Mouse (Mus musculus) forebrain, embryonic 12.5 days (tissue): ENCODE measurements around the gene Terf2ip. TPM values are rescaled to one million over a fixed set of nuclear protein-coding genes. Genes with fewer than 3 reads are reported as not detected.

Source experiments
- ATAC-seq: fragments of 200-750 bp; cut with Nextera tagmentation; 2 replicates; pipeline ENCODE4 v1.8.0; 2017; ENCODE audit warnings: moderate TSS enrichment; ENCODE audit not compliant: low FRiP score
- H3K27ac ChIP-seq: fragments of 300-500 bp; sonication (generic); 2 replicates; pipeline ENCODE4 v1.5.1; 2016; ENCODE audit warnings: mild to moderate bottlenecking
- H3K27me3 ChIP-seq: fragments of 300-500 bp; sonication (generic); 2 replicates; pipeline ENCODE4 v1.6.1; 2016; ENCODE audit warnings: mild to moderate bottlenecking
- H3K36me3 ChIP-seq: fragments of 300-500 bp; sonication (generic); replicated peaks from 2 replicates; pipeline ENCODE4 v1.6.1; 2016; ENCODE audit warnings: mild to moderate bottlenecking
- H3K4me1 ChIP-seq: fragments of 300-500 bp; sonication (generic); 2 replicates; pipeline ENCODE4 v1.6.1; 2016
- H3K4me2 ChIP-seq: fragments of 300-500 bp; sonication (generic); 2 replicates; pipeline ENCODE4 v1.6.1; 2016; ENCODE audit warnings: mild to moderate bottlenecking, moderate library complexity
- H3K4me3 ChIP-seq: fragments of 300-500 bp; sonication (generic); replicated peaks from 2 replicates; pipeline ENCODE4 v1.5.1; 2016; ENCODE audit warnings: mild to moderate bottlenecking
- H3K9ac ChIP-seq: fragments of 300-500 bp; sonication (generic); 2 replicates; pipeline ENCODE4 v1.6.1; 2016; ENCODE audit warnings: mild to moderate bottlenecking
- H3K9me3 ChIP-seq: fragments of 300-500 bp; sonication (generic); 2 replicates; pipeline ENCODE4 v1.6.1; 2016
- WGBS: fragments of 180-500 bp; shearing (Covaris S2); methylation state at CpG from one replicate; pipeline ENCODE4 v1.1.7; 2016; 5-methylcytosine and 5-hydroxymethylcytosine counted together
- polyA plus RNA-seq: library from polyadenylated mRNA; unstranded; fragments of >200 nt; fragmentation: Nextera tagmentation; extraction: Ambion mirVana; gene quantifications from 2 replicates; pipeline ENCODE4 v1.2.1, GENCODE M21; 2016

Gene Terf2ip
- polyA plus RNA-seq, 1 experiment from 2014 or later: 37.0 TPM

DNA sequence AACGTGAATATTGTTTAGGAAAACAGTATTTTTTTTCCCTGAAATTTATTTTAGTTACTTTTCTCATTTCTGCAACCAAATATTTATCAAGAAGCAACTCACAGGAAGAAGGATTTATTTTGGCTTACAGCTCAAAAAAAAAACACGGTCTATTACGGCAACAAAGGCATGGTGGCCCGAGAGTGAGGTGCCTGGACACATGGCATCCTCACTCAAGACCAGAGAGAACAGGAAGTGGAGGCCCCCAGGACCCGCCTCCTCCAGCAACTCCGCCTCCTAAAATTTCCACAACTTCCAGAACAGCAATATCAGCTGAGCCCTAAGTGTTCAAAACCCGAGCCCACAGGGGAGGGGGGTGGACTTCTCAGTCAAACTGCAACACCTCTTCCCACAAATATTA lies 18.3 kb downstream of the Terf2ip start:
- Histone ChIP-seq H3K27ac (no peak overlapping the region), H3K36me3 (no peaks in the 10 kb centered on the region), H3K4me1 (no peaks in the 10 kb centered on the region), H3K27me3 (no peaks in the 10 kb centered on the region), H3K9me3 (no peaks in the 10 kb centered on the region), H3K4me2 (no peak overlapping the region), H3K9ac (no peak overlapping the region), H3K4me3 (no peak overlapping the region)
- 86% methylated on average over 7 of the region's 7 CpGs for WGBS
- no peak for ATAC-seq

DNA sequence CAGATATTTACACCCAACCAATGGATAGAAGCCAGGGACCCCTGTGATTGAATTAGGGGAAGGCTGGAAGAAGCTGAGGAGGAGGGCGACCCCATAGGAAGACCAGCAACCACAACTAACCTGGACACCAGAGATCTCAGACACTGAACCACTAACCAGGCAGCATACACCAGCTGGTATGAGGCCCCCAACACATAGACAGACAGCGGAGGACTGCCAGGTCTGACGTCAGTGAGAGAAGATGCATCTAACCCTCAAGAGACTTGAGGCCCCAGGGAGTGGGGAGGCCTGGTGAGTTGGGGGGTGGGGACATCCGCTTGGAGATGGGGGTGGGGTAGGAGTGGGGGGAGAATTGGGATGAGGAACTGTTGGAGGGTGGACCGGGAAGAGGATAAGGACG lies 19.5 kb downstream of the Terf2ip start:
- no peaks in the 10 kb centered on the region for H3K4me1 ChIP-seq
- H3K4me2 ChIP-seq: no peak overlapping the region
- H3K4me3 ChIP-seq: no peak overlapping the region
- ATAC-seq: no peak
- H3K36me3 ChIP-seq: no peaks in the 10 kb centered on the region
- no peaks in the 10 kb centered on the region for H3K27me3 ChIP-seq
- no peaks in the 10 kb centered on the region for H3K9me3 ChIP-seq
- H3K9ac ChIP-seq: no peak overlapping the region
- WGBS: 50% methylated on average over 6 of the region's 6 CpGs
- no peak overlapping the region for H3K27ac ChIP-seq

DNA sequence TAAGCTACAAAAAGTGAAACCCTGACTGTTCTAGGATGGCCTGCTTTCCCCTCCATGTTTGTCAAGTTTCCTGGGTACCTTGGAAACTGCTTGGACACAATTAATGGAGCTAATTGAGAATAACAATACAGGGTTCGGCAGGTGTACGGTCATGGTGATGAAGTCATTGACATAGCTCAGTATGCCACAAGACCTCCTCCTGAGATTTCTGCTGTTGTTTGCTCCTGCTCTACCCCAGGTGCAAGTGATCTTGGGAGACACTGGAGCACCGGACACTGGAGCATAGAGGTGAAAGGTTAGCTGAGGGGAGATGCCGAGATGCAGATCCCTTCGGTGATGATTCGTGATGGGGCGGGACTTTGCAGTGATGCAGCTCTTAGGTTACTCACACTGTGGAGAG lies 21.9 kb downstream of the Terf2ip start:
- WGBS: 48% methylated on average over 7 of the region's 7 CpGs
- H3K27ac ChIP-seq: no peak overlapping the region
- H3K9me3 ChIP-seq: no peaks in the 10 kb centered on the region
- no peak overlapping the region for H3K4me2 ChIP-seq
- no peaks in the 10 kb centered on the region for H3K4me1 ChIP-seq
- H3K27me3 ChIP-seq: no peaks in the 10 kb centered on the region
- H3K9ac ChIP-seq: no peak overlapping the region
- no peaks in the 10 kb centered on the region for H3K36me3 ChIP-seq
- ATAC-seq: no peak
- no peak overlapping the region for H3K4me3 ChIP-seq

- Histone ChIP-seq H3K9me3 (no peaks in the 10 kb centered on the region), H3K4me3 (no peak overlapping the region), H3K9ac (no peak overlapping the region), H3K4me2 (no peak overlapping the region), H3K36me3 (no peaks in the 10 kb centered on the region), H3K27me3 (no peaks in the 10 kb centered on the region), H3K27ac (no peak overlapping the region), H3K4me1 (no peaks in the 10 kb centered on the region)
- 20% methylated on average over 8 of the region's 8 CpGs for WGBS
- ATAC-seq: no peak
These were observed 23.4 kb downstream of the Terf2ip start for GRCm38 (mm10) chr8:112034603-112035002.

GRCm38 (mm10) chr8:112037521-112037920 lies 26.3 kb downstream of the Terf2ip start:
- WGBS: 86% methylated on average over 18 of the region's 18 CpGs
- H3K27ac ChIP-seq: no peak overlapping the region
- H3K9ac ChIP-seq: no peak overlapping the region
- no peak overlapping the region for H3K4me2 ChIP-seq
- no peaks in the 10 kb centered on the region for H3K9me3 ChIP-seq
- no peaks in the 10 kb centered on the region for H3K4me1 ChIP-seq
- no peak for ATAC-seq
- no peaks in the 10 kb centered on the region for H3K36me3 ChIP-seq
- no peak overlapping the region for H3K4me3 ChIP-seq
- H3K27me3 ChIP-seq: no peaks in the 10 kb centered on the region

DNA sequence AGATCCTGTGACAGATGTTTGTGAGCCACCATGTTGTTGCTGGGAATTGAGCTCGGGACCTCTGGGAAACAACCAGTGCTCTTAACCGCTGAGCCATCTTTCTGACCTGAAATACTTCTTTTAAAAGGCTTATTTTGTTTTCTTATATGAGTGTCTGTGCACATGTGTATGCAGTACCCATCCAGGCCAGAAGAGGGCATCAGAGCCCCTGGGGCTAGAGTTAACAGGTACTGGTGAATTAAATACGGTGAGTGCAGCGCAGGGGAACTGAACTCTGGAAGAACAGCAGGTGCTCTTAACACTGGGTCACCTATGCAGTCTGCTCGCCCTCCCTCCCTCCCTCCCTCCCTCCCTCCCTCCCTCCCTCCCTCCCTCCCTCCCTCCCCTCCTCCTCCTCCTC lies 34.0 kb downstream of the Terf2ip start:
- no peak overlapping the region for H3K4me2 ChIP-seq
- no peaks in the 10 kb centered on the region for H3K27me3 ChIP-seq
- ATAC-seq: no peak
- 84% methylated on average over 4 of the region's 5 CpGs for WGBS
- H3K9ac ChIP-seq: no peak overlapping the region
- no peak overlapping the region for H3K4me3 ChIP-seq
- no peaks in the 10 kb centered on the region for H3K4me1 ChIP-seq
- no peaks in the 10 kb centered on the region for H3K36me3 ChIP-seq
- H3K9me3 ChIP-seq: 0 out of 2 replicates have a peak, but pooled peaks cover 3% of the 10 kb centered on the region
- no peak overlapping the region for H3K27ac ChIP-seq

DNA sequence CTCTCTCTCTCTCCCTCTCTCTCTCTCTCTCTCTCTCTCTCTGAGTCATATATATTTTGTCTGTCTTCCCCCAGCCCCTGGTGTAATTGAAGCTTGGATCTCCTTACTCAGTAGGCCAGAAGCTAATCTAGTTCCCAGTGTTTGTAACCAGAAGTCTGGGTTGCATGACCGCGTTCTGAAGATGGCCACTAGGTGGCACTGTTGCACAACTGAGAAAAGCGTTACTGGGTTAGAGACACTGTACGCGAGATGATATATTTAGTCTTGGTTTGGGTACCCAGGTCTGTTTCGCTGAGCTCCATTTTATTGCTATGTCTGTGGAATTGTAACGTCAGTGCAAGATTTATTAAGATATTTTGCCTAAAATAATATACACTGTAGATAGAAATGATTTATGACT lies 34.7 kb downstream of the Terf2ip start:
- Histone ChIP-seq H3K27ac (no peak overlapping the region), H3K36me3 (no peaks in the 10 kb centered on the region), H3K4me3 (no peak overlapping the region), H3K4me2 (no peak overlapping the region), H3K9me3 (0 out of 2 replicates have a peak, but pooled peaks cover 3% of the 10 kb centered on the region), H3K27me3 (no peaks in the 10 kb centered on the region), H3K9ac (no peak overlapping the region), H3K4me1 (no peaks in the 10 kb centered on the region)
- 6% methylated on average over 7 of the region's 7 CpGs for WGBS
- ATAC-seq: peak; percentile 78

DNA sequence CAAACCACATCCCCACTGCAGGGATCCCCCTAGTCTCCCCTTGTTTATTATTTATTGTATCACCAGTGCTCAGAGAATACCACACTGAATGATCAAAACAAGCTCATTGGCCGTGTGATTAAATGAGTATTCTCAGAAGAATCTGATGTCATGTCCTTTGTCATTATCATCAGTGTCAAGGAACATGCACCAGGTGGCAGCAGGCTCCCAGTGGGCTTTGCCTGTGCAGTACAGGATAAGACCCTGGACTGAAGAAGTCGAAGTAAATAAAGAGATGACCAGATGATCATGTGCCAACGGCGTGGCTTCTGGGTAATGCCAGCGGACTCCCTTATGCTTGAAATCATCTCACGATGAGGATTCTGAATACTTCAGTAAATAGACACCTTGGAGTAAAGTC lies 37.1 kb downstream of the Terf2ip start:
- 83% methylated on average over 6 of the region's 6 CpGs for WGBS
- no peak overlapping the region for H3K9ac ChIP-seq
- no peaks in the 10 kb centered on the region for H3K36me3 ChIP-seq
- H3K4me2 ChIP-seq: no peak overlapping the region
- H3K4me3 ChIP-seq: no peak overlapping the region
- 0 out of 2 replicates have a peak, but pooled peaks cover 3% of the 10 kb centered on the region for H3K9me3 ChIP-seq
- no peaks in the 10 kb centered on the region for H3K4me1 ChIP-seq
- no peak for ATAC-seq
- H3K27me3 ChIP-seq: no peaks in the 10 kb centered on the region
- H3K27ac ChIP-seq: no peak overlapping the region

DNA sequence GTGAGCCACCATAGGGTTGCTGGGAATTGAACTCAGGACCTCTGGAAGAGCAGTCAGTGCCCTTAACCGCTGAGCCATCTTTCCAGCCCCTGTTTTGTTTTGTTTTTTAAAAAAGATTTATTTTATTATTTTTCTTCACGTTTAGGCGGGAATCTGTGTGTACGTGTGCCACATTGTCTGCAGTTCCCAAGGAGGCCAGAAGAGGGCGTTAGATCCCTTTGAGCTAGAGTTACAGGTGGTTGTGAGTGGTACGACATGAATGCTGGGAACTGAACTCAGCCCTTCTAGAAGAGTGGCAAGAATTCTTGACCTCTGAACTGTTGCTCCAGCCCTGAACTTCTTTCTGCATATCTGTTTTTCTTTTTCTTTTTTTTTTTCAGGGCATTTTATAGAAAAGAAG lies 38.8 kb downstream of the Terf2ip start:
- ATAC-seq: no peak
- no peak overlapping the region for H3K4me2 ChIP-seq
- 0 out of 2 replicates have a peak, but pooled peaks cover 3% of the 10 kb centered on the region for H3K9me3 ChIP-seq
- no peak overlapping the region for H3K9ac ChIP-seq
- H3K4me1 ChIP-seq: no peaks in the 10 kb centered on the region
- H3K4me3 ChIP-seq: no peak overlapping the region
- no peak overlapping the region for H3K27ac ChIP-seq
- H3K27me3 ChIP-seq: no peaks in the 10 kb centered on the region
- 80% methylated on average over 6 of the region's 6 CpGs for WGBS
- no peaks in the 10 kb centered on the region for H3K36me3 ChIP-seq

GRCm38 (mm10) chr8:112051537-112051936 lies 40.3 kb downstream of the Terf2ip start:
- Histone ChIP-seq H3K27me3 (no peaks in the 10 kb centered on the region), H3K9ac (no peak overlapping the region), H3K4me2 (no peak overlapping the region), H3K4me1 (no peaks in the 10 kb centered on the region), H3K9me3 (0 out of 2 replicates have a peak, but pooled peaks cover 3% of the 10 kb centered on the region), H3K4me3 (no peak overlapping the region), H3K27ac (no peak overlapping the region), H3K36me3 (no peaks in the 10 kb centered on the region)
- WGBS: 77% methylated on average over 9 of the region's 9 CpGs
- no peak for ATAC-seq

GRCm38 (mm10) chr8:112054456-112054855 lies 43.3 kb downstream of the Terf2ip start:
- no peak overlapping the region for H3K27ac ChIP-seq
- no peak overlapping the region for H3K9ac ChIP-seq
- ATAC-seq: no peak
- no peak overlapping the region for H3K4me2 ChIP-seq
- 0 out of 2 replicates have a peak, but pooled peaks cover 3% of the 10 kb centered on the region for H3K9me3 ChIP-seq
- H3K36me3 ChIP-seq: no peaks in the 10 kb centered on the region
- H3K27me3 ChIP-seq: no peaks in the 10 kb centered on the region
- no peaks in the 10 kb centered on the region for H3K4me1 ChIP-seq
- H3K4me3 ChIP-seq: no peak overlapping the region

DNA sequence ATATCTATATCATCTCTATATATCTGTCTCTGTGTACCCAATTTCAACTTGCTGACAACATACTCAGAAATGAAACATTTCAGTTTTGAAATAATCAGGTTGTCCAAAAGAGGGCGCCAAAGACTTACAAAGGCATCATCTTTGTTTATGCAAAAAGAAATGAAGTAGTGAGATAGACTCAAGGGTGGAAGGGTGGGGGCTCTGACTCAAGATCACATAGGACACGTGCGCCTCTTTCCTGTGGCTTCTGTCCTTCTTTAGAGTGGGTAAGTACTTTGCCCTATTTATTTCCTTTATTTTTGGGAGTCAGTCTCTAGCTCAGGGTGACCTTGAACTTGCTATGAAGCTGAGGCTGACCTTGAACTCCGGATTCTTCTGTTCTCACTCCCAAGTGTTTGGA lies 50.2 kb downstream of the Terf2ip start:
- Histone ChIP-seq H3K9me3 (peaks cover 5% of the 10 kb centered on the region; the same call in 1 of the 2 replicates), H3K9ac (no peak overlapping the region), H3K4me1 (no peaks in the 10 kb centered on the region), H3K4me2 (no peak overlapping the region), H3K27me3 (no peaks in the 10 kb centered on the region), H3K27ac (no peak overlapping the region), H3K4me3 (no peak overlapping the region), H3K36me3 (no peaks in the 10 kb centered on the region)
- WGBS: 38% methylated on average over 4 of the region's 4 CpGs
- ATAC-seq: no peak
